Mouse (Mus musculus): Measurements from ENCODE around the gene Psmg4.

Gene Psmg4

GRCm38 (mm10) chr13:34148767-34149392 lies 13.9 kb upstream of the Psmg4 start:
- DNase-seq (ENCODE audit: low read depth): no peak

- no peak for DNase-seq (ENCODE audit: low read depth)
Measured at GRCm38 (mm10) chr13:34149463-34150176, 13.1 kb upstream of the Psmg4 start.

- no peak for DNase-seq (ENCODE audit: low read depth)
Measured at GRCm38 (mm10) chr13:34150271-34151027, 12.3 kb upstream of the Psmg4 start.

GRCm38 (mm10) chr13:34151425-34151824 lies 11.3 kb upstream of the Psmg4 start:
- no peak for DNase-seq (ENCODE audit: low read depth)

- no peak for DNase-seq (ENCODE audit: low read depth)
Measured at GRCm38 (mm10) chr13:34152695-34153094, 10.1 kb upstream of the Psmg4 start.

- DNase-seq (ENCODE audit: low read depth): no peak
Measured at GRCm38 (mm10) chr13:34153254-34154011, 9.3 kb upstream of the Psmg4 start.

- no peak for DNase-seq (ENCODE audit: low read depth)
Measured at GRCm38 (mm10) chr13:34154217-34154930, 8.4 kb upstream of the Psmg4 start.

- DNase-seq (ENCODE audit: low read depth): no peak
Measured at GRCm38 (mm10) chr13:34154931-34155272, 7.9 kb upstream of the Psmg4 start.

GRCm38 (mm10) chr13:34156133-34156839 lies 6.5 kb upstream of the Psmg4 start:
- no peak for DNase-seq (ENCODE audit: low read depth)

- no peak for DNase-seq (ENCODE audit: low read depth)
Measured at GRCm38 (mm10) chr13:34156840-34157185, 6.0 kb upstream of the Psmg4 start.

- DNase-seq (ENCODE audit: low read depth): no peak
Measured at GRCm38 (mm10) chr13:34157596-34158157, 5.1 kb upstream of the Psmg4 start.

GRCm38 (mm10) chr13:34159926-34160325 lies 2.8 kb upstream of the Psmg4 start:
- no peak for DNase-seq (ENCODE audit: low read depth)

GRCm38 (mm10) chr13:34163304-34163975 lies 676 bp downstream of the Psmg4 start:
- no peak for DNase-seq (ENCODE audit: low read depth)

- DNase-seq (ENCODE audit: low read depth): no peak
Measured at GRCm38 (mm10) chr13:34174025-34174424, 11.3 kb downstream of the Psmg4 start.

GRCm38 (mm10) chr13:34181624-34182023 lies 18.9 kb downstream of the Psmg4 start:
- DNase-seq (ENCODE audit: low read depth): no peak

GRCm38 (mm10) chr13:34185371-34185770 lies 22.6 kb downstream of the Psmg4 start:
- DNase-seq (ENCODE audit: low read depth): no peak

GRCm38 (mm10) chr13:34187571-34187970 lies 24.8 kb downstream of the Psmg4 start:
- DNase-seq (ENCODE audit: low read depth): peak; percentile 38

GRCm38 (mm10) chr13:34192414-34193191 lies 29.8 kb downstream of the Psmg4 start:
- DNase-seq (ENCODE audit: low read depth): no peak

- DNase-seq (ENCODE audit: low read depth): no peak
Measured at GRCm38 (mm10) chr13:34193384-34193783, 30.6 kb downstream of the Psmg4 start.
